Mouse (Mus musculus): ENCODE data around the gene Lrrc73.

Gene Lrrc73

GRCm38 (mm10) chr17:46297028-46297363 is 43.7 kb downstream of the Lrrc73 start:
- no peak for DNase-seq (ENCODE audit: low spot score)

GRCm38 (mm10) chr17:46297364-46298219 is 44.3 kb downstream of the Lrrc73 start, which contains the start of gene Dlk2:
Gene Dlk2, plus strand, starts transcription at chr17:46297421.
- DNase-seq (ENCODE audit: low spot score): no peak

- peak; percentile 74 for DNase-seq (ENCODE audit: low spot score)
These were observed 45.0 kb downstream of the Lrrc73 start for GRCm38 (mm10) chr17:46298220-46298913.

- no peak for DNase-seq (ENCODE audit: low spot score)
These were observed 48.6 kb downstream of the Lrrc73 start for GRCm38 (mm10) chr17:46301892-46302291.

- no peak for DNase-seq (ENCODE audit: low spot score)
These were observed 50.9 kb downstream of the Lrrc73 start for GRCm38 (mm10) chr17:46304184-46304583.

Data from ovary, postnatal 14 days (tissue).